Mouse (Mus musculus): ENCODE measurements around the gene Srsf9.
"Not testable (repeated sequence)": the region's sequence is repeated elsewhere in the genome, so short reads cannot be mapped to it uniquely, and the experiment has no call there.

The Srsf9 gene

GRCm38 (mm10) chr5:115326875-115327609 lies at the start of gene Srsf9:
TSS of gene Srsf9 (plus strand) at chr5:115327177.
- peak; percentile 94 for DNase-seq (ENCODE audit: low spot score in 2 of 2)

- no peak for DNase-seq (ENCODE audit: low spot score in 2 of 2)
These were observed 48.9 kb upstream of the Srsf9 start for GRCm38 (mm10) chr5:115278053-115278452.

- DNase-seq (ENCODE audit: low spot score in 2 of 2): no peak
These were observed 48.2 kb upstream of the Srsf9 start for GRCm38 (mm10) chr5:115278785-115279184.

- DNase-seq (ENCODE audit: low spot score in 2 of 2): peak; percentile 79 to 88
These were observed 47.5 kb upstream of the Srsf9 start, which contains the start of gene Coq5 for GRCm38 (mm10) chr5:115279226-115280049. TSS of gene Coq5 (plus strand) at chr5:115279666.

- DNase-seq (ENCODE audit: low spot score in 2 of 2): no peak
These were observed 46.8 kb upstream of the Srsf9 start for GRCm38 (mm10) chr5:115280050-115280687.

GRCm38 (mm10) chr5:115284735-115285134 lies 42.2 kb upstream of the Srsf9 start:
- no peak for DNase-seq (ENCODE audit: low spot score in 2 of 2)

- DNase-seq (ENCODE audit: low spot score in 2 of 2): no peak
These were observed 32.8 kb upstream of the Srsf9 start for GRCm38 (mm10) chr5:115294173-115294572.

- no peak for DNase-seq (ENCODE audit: low spot score in 2 of 2)
These were observed 30.6 kb upstream of the Srsf9 start for GRCm38 (mm10) chr5:115296347-115296746.

GRCm38 (mm10) chr5:115300035-115300744 lies 26.8 kb upstream of the Srsf9 start:
- peak in 1 of 2 experiments; percentile 24 for DNase-seq (ENCODE audit: low spot score in 2 of 2)

GRCm38 (mm10) chr5:115300792-115301614 lies 26.0 kb upstream of the Srsf9 start, which contains the start of gene Dynll1:
TSS of gene Dynll1 (minus strand) at chr5:115300999.
- peak; percentile 99 for DNase-seq (ENCODE audit: low spot score in 2 of 2)

GRCm38 (mm10) chr5:115301615-115302014 lies 25.4 kb upstream of the Srsf9 start:
- no peak for DNase-seq (ENCODE audit: low spot score in 2 of 2)

- not testable (repeated sequence) for DNase-seq (ENCODE audit: low spot score in 2 of 2)
These were observed 24.8 kb upstream of the Srsf9 start for GRCm38 (mm10) chr5:115302190-115302589.

GRCm38 (mm10) chr5:115312354-115312753 lies 14.6 kb upstream of the Srsf9 start:
- DNase-seq (ENCODE audit: low spot score in 2 of 2): no peak

- DNase-seq (ENCODE audit: low spot score in 2 of 2): no peak
These were observed 13.9 kb upstream of the Srsf9 start for GRCm38 (mm10) chr5:115312816-115313667.

GRCm38 (mm10) chr5:115313668-115313943 lies 13.4 kb upstream of the Srsf9 start:
- DNase-seq (ENCODE audit: low spot score in 2 of 2): no peak

GRCm38 (mm10) chr5:115316968-115317644 lies 9.9 kb upstream of the Srsf9 start:
- no peak for DNase-seq (ENCODE audit: low spot score in 2 of 2)

- no peak for DNase-seq (ENCODE audit: low spot score in 2 of 2)
These were observed 9.2 kb upstream of the Srsf9 start for GRCm38 (mm10) chr5:115317645-115318328.

- peak in 1 of 2 experiments; percentile 12 for DNase-seq (ENCODE audit: low spot score in 2 of 2)
These were observed 7.7 kb upstream of the Srsf9 start for GRCm38 (mm10) chr5:115319004-115319940.
